Mouse (Mus musculus): ENCODE results near the gene Srcap.
A peak's percentile ranks its signal among the peaks of the same experiment; 100 is the strongest.
"Not testable (repeated sequence)": the region's sequence is repeated elsewhere in the genome, so short reads cannot be mapped to it uniquely, and the experiment has no call there.

Srcap gene

DNA sequence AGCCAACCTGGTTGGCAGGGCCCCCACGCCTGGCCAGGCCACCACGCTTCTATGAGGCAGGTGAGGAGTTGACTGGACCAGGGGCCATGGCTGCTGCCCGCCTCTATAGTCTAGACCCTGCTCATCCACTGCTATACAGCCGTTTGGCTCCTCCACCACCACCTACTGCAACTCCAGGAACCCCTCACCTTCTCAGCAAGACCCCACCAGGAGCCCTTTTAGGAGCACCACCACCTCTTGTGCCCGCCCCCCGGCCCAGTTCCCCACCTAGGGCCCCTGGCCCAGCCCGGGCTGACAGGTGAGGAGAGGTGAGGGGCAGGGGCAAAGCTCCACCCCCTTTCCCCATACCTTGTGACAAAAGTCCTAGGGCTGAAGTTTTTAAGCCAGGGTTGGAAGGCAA lies 21.8 kb upstream of the Srcap start:
- no peak for DNase-seq (ENCODE audit: low spot score)

DNA sequence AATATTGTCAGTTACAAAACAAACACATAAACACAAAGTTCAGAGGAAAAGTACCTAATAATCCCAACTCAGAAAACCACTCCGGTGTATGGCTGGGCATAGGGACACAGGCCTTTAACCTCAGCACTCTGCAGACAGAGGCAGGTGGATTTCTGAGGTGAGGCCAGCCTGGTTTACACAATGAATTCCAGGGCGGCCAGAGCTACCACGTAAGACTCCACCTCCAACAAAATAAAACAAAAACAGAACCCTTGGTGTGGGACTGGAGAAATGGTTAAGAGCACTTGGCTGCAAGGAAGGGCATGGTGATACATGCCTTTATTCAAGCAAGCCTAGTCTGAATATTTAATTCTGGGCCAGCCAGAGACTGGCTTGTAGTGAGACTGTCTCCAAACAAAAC lies 19.9 kb upstream of the Srcap start:
- DNase-seq (ENCODE audit: low spot score), result no peak

DNA sequence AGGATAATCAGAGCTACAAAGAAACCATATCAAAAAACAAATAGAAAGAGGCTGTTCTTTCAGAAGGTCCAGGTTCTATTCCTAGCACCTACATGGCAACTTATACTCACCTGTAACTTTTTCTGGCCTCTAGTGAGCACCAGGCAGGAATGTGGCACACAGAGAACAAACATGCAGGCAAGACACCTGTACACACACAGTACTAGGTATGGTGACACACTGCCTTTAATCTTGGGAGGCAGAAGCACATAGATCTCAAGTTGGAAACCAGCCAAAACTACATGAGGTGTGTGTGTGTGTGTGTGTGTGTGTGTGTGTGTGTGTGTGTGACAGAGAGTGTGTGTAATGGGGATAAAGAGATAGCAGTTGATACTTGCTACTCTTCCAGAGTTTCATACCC lies 17.1 kb upstream of the Srcap start:
- DNase-seq (ENCODE audit: low spot score), result no peak

DNA sequence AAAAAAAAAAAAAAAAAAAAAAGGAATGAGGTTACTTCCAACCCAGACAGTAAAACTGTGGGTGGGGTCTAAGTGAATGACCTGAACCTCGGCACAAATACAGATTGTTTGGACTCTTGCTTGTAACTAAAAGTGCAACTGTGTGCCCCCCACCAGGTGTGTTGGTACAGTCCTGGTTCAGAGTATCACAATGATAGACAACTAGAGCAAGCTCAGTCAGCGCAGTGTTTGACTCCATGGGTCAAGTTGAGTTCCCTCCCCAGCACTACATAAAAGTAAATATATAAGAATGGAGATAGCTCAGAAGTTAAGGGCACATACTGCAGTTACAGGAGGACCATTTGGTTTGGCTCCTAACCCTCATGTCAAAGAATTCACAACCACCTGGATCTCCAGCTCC lies 14.4 kb upstream of the Srcap start:
- DNase-seq (ENCODE audit: low spot score), result no peak

DNA sequence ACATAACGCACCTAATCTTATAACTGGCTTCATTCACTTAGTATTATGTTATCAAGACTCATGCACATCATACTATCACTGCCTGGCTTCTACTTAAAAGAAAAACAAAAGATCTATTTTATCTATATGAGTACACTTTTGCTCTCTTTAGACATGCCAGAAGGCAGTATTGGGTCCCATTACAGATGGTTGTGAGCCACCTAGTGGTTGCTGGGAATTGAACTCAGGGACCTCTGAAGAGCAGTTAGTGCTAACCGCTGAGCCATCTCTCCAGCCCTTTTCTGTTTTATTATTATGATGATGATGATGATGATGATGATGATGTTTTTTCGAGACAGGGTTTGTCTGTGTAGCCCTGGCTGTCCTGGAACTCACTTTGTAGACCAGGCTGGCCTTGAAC lies 13.4 kb upstream of the Srcap start:
- peak; percentile 62 for DNase-seq (ENCODE audit: low spot score)

DNA sequence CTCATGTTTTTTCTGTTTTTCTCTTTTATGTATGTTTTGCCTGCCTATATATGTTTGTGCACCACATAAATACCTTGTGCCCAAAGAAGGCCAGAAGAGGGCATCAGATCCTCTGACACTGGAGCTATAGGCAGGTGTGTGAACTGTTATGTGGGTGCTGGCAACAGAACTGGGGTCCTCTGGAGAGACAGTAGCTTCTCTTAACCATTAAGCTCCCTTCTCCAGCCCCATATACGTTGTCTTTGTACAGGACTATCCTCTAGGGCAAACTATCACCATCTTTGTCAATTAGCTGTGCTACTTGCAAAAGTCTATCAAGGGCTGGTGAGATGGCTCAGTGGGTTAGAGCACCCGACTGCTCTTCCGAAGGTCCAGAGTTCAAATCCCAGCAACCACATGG lies 3.5 kb upstream of the Srcap start:
- DNase-seq (ENCODE audit: low spot score), result no peak

DNA sequence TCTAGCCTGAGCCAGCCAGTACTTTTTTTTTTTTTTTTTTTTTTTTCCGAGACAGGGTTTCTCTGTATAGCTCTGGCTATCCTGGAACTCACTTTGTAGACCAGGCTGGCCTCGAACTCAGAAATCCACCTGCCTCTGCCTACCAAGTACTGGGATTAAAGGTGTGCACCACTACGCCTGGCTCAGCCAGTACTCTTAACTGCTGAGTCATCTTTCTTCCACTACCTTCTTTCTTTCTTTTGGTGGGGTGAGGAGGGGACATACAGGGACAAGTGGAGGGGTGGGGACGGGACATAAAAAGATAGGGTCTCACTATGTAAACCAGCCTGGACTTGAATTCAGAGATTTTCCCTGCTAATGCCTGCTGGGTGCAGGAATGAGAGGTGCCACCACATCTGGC lies 2.0 kb upstream of the Srcap start:
- DNase-seq (ENCODE audit: low spot score), result not testable (repeated sequence)

DNA sequence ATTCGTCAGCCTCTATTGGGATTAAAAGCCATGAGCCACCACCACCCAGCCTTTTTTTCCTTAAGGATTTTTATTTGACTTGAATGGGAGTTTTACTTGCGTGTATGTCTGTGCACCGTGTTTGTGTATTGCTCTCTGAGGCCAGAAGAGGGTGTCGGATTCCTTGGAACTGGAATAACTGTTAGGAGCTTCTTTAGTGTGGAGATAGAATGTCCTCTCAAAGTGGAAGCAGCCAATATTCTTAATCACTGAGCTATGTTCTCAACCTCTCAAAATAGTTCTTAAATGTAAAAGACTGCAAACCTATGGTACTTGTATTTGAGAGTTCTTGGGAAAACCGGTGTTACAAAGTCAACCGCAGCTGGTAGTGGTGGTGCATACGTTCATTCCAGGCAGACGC lies 542 bp upstream of the Srcap start:
- DNase-seq (ENCODE audit: low spot score), result peak; percentile 53

DNA sequence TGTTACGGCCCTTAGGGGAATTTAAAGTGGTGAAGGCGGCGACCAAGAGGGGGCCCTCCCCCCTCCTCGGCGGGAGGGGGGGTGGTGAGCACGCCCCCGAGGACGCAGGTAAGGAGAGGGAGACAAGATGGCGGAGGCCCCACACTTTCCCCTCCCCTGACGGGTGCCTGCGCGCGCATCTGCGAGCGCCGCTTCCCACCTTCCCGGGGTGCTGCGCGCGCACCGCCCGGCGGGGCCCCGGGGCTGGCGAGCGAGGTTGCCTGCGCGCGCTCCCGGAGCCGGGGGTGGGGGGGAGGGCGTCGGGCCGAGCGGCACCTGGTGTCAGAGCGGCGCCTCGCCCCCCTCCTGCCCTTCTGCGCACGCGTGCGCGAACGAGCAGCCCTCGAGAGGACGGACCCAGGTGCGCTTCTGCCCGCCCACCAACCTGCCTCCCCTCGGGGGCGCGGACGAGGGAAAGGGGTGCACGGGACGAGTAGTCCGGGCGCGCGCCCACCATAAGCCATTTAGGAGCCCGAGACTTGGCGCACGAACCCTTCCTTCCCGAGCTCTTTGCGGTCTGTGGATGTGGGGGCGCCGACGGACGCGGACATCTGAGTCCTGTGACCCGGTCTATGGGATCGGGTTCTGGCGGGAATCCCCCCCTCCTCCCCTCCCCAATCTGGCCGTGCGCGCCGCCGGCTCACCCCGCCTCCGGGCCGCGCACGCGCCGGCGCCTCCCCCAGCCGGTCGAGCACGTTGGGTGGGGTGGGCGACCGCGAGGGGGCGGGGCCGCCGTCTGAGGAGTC lies 640 bp downstream of the Srcap start:
- peak; percentile 94 for DNase-seq (ENCODE audit: low spot score)

DNA sequence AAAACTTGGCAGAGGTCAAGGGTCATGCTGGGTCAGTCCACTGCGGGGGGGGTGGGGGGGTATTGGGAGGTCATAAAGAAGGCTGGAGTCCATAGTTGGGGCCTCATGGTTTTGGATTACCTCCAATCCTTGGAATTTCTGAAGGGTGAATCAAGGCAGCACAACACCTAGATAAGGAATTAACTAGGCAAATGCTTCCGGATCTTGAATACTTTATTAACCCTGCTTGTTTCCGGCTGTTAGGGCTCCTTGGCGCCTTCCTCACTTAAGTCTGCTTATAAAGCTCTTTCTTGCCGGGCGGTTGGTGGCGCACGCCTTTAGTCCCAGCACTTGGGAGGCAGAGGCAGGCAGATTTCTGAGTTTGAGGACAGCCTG lies 1.2 kb downstream of the Srcap start:
- DNase-seq (ENCODE audit: low spot score), result no peak

DNA sequence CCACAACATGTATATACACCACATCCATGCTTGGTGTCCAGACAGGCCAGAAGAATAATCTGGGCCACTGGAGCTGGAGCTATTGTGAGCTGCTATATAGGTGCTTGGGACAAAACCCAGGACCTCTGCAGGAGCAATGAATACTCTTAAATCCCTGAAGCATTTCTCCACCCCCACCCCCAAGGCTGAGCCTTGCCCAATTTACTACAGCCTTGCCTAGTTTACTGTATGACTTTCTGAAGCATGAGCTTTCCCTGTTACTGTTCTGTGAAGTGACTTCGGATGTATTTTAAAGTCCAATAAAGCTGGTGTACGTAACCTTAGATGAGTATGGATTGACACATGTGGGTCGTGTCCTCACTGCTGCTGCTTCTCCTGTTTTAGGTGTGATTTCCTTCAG lies 2.0 kb downstream of the Srcap start:
- DNase-seq (ENCODE audit: low spot score), result no peak

DNA sequence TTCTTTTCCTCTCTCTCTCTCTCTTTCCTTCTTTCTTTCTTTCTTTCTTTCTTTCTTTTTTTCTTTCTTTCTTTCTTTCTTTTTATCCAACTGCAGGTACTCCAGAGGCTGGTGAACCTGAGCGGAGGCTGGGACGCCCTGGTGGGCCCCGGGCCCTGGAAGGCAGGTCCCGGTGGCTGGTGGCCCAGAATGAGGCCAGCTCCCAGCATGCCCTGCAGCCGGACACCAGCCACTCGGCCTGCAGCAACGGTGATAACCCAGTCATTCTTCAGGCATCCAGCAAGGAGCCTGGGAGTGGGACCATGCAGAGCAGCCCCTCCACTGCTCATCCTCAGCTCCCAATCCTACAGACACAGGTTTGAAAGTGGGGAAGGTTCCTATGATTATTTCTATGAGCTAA lies 4.1 kb downstream of the Srcap start:
- DNase-seq (ENCODE audit: low spot score), result no peak

DNA sequence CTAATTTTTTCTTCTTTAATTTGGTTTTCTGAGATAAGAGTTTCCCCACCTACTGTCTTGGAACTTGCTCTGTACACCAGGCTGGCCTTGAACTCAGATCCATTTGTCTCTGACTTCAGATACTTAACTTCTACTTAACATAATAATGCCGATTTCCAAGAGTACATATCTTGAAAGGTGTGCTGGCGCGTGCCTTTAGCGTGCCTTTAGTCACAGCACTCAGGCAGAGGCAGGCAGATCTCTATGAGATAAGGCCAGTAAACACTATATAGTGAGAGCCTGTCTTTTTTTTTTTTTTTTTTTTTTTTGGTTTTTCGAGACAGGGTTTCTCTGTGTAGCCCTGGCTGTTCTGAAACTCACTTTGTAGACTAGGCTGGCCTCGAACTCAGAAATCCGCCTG lies 4.6 kb downstream of the Srcap start:
- no peak for DNase-seq (ENCODE audit: low spot score)

DNA sequence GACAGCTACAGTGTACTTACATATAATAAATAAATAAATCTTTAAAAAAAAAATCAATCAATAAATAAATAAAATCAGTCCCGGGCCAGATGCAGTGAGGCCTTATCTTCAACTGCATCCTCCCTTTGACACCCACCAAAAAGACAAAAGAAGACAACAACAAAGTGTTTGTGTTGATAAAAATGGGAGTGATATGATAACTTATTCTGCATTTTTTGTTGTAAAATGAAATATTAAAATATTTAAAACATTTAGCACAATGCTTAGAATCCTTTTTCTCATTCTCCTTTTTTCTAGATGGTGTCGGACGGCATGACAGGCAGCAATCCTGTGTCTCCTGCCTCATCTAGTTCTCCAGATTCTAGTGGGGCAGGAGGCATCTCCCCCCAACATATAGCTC lies 7.5 kb downstream of the Srcap start, which contains the start of gene Gm42715:
Gene Gm42715, plus strand, starts transcription at position 301 of the 400 bp plus-strand sequence.
- DNase-seq (ENCODE audit: low spot score), result no peak

DNA sequence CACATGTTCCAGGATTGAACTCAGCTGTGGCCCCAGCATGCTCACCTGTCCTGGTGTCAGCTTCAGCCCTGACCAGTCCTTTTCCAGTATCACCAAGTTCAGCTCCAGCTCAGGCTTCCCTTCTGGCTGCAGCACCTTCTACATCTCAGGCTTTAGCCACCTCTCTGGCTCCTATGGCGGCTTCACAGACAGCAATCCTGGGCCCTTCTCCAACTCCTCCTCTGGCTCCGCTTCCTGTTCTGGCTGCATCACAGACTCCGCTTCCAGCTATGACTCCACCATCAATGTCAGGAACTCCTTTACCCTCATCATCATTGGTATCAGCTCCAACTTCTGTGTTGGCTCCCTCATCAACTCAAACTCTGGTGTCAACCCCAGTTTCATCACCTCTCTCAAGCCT lies 29.9 kb downstream of the Srcap start:
- DNase-seq (ENCODE audit: low spot score), result no peak

DNA sequence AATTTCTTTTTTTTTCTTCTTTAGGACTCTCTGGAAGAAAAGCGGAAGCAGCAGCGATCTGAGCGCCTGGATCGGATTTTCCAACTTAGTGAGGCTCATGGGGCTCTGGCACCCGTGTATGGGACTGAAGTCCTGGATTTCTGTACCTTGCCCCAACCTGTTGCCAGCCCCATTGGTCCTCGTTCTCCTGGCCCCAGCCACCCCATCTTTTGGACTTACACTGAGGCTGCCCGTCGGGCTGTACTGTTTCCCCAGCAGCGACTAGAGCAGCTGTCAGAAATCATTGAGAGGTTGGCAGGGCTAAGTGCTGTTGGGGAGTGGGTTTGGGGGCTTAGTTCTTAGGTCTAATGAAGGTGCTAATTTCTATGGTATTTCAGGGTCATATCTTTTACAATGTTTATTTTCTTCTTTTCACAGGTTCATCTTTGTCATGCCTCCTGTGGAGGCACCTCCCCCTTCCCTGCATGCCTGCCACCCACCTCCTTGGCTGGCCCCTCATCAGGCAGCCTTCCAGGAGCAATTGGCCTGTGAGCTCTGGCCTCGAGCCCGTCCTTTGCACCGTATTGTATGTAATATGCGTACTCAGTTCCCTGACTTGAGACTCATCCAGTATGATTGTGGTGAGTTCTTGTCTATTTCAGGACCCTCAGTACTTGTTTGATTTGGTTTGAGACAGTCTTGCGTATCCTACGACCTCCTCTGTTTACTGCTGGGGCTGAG lies 37.5 kb downstream of the Srcap start:
- DNase-seq (ENCODE audit: low spot score), result no peak

DNA sequence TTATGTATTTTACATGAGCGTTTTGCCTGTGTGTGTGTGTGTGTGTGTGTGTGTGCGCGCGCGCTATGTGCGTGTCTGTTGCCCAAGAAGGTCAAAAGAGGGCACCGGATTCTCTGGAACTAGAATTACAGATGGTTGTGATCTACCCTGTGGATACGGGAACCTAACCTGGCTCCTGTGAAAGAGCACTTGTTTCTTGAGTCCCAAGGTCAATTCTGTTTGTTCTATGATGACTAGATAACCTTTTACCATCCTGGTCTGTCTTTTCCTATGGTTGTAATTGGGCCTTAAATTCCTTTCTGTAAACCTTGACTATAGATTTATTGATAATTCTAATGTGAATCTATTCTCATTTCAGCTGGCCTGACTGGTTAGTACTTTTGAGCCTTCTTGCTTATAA lies 39.8 kb downstream of the Srcap start:
- DNase-seq (ENCODE audit: low spot score), result no peak

DNA sequence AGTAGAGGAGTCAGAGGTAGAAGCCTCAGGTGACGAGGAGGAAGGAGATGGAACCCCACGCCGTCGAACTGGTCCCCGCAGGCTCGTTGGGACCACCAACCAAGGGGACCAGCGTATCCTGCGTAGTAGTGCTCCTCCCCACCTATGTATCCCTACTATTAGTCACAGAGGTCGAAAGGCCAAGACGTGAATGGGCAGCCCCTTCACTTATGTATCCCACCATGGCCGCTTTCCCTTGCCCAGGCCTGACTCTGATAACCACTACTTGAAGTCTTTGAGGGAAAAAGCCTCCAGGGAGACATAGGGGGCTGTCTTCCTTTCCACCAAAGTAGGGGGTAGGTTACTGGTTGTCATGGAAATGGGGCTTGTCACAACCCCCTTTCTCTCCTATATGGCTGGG lies 48.8 kb downstream of the Srcap start:
- no peak for DNase-seq (ENCODE audit: low spot score)

DNA sequence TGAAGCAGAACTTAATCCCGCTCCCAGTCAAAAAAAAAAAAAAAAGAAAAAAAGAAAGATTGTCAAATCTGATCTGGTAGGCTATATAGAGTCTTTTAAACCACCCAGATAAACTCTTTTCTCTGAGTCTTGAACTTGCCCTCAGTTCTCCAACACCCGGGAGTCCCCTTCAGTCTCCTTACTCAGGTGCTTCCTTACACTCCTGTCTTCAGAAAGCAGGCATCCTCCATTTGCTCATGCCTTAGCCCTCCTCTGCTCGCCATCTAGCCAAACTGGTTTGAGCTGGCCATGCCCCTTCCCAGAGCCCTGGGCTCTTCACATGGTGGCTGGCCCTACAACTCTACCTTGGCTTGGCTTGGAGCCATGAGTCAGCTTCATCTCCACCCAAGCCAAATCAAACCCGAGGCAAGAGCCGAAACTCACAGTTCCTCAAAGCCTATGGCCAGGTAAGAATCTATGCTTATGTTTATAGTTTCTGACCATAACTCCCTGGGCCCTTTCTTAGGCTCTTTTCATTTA lies 49.6 kb downstream of the Srcap start, which contains the start of gene Tmem265:
Gene Tmem265, plus strand, starts transcription at position 51 of the 519 bp plus-strand sequence.
- no peak for DNase-seq (ENCODE audit: low spot score)

DNA sequence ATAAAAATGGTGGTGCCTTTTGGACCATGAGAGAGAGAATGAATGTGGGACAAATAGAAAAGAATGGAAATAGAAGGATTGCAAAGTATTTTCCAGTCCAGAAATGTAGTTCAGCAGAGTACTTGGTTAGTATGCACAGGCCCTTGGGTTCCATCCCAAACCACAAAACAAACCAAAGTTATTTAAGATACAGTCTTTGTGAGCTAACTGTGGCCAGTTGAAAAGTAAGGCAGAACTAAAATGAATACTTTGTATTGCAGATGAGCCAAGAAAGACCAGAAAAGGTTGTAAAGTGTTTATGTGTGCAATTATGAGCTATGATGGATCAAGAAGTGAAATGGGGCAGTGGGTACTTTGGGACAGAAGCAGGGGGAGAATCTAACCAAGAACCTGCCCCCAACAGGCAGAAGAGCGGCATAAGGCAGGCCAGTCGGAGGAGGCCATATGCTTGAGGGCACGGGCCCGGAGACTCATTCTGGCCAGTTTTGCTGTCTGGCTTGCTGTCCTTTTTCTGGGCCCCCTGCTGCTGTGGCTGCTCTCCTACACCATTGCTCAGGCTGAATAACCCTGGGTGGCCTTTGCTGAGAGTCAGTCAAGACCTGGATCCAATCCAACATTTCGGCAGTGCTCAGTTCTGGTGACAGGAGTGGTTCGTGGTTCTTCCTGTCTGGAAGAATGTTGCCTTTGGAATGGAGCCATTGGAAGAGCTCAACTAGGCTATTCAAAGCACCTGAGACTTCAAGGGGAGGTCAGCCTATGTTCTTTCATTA lies 52.8 kb downstream of the Srcap start:
- DNase-seq (ENCODE audit: low spot score), result no peak

DNA sequence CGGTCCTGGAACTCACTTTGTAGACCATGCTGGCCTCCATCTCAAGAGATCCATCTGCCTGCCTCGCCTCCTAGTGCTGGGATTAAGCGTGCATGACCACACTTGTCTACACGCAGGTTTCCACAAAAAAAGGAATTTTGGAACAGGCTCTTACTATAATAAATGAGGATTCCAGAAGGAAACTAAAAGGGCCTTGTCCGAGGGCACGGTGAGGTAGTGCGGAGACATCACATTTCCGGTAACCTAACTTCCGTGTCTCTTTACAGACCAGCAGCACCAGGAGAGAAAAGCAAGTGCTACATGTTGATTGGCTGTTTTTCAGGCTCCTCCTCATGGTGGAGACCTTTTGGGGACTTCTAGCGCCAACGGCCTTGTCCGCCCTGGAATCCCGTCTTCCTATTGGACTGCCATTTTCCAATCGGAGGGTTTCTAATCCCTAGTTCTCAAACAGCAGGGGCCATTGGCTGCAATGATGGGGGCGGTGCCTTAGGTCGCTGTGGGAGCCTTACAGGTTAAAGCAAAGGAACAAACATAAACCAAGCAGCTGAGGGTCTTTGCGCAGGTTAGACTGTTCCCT lies 61.2 kb downstream of the Srcap start, which contains the start of gene Phkg2:
Gene Phkg2, plus strand, starts transcription at position 446 of the 577 bp plus-strand sequence.
- peak; percentile 98 for DNase-seq (ENCODE audit: low spot score)

DNA sequence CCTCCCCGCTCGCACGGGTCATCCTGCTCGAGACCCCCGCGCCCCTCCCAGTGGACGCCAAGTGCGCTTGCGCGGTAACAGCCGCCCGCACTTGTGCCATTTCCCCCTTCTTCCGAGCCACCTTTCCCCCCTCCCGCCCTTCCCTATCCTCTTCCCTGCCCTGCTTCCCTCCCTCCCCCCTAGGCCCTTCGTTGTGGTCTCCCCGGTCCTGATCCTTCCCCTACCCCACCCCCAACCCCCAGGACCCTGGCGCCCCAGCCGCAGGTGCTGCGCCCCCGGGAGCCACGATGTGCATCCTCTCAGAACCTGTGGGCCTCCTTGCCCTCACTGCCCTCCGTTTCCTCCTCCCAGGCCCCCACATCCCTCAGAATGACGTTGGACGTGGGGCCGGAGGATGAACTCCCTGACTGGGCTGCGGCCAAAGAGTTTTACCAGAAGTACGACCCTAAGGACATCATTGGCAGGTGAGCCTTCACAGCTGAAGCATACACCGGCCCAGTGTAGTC lies 61.8 kb downstream of the Srcap start:
- peak; percentile 19 for DNase-seq (ENCODE audit: low spot score)

Data from embryo, embryonic 10.5 days (tissue).